Mouse (Mus musculus) neural tube, embryonic 13.5 days (tissue): ENCODE measurements around the gene Olfr196. TPM values are rescaled to one million over a fixed set of nuclear protein-coding genes. Genes with fewer than 3 reads are reported as not detected.
"Not testable (repeated sequence)": the region's sequence is repeated elsewhere in the genome, so short reads cannot be mapped to it uniquely, and the experiment has no call there.

ENCODE experiments used
- ATAC-seq: fragments of 200-750 bp; cut with Nextera tagmentation; 2 replicates; pipeline ENCODE4 v1.8.0; 2017; ENCODE audit warnings: low read depth, mild to moderate bottlenecking, moderate TSS enrichment, moderate library complexity
- H3K27ac ChIP-seq: fragments of 300-500 bp; sonication (generic); replicated peaks from 2 replicates; pipeline ENCODE4 v1.5.1; 2015; ENCODE audit warnings: moderate library complexity, mild to moderate bottlenecking, inconsistent platforms
- H3K27me3 ChIP-seq: fragments of 300-500 bp; sonication (generic); 2 replicates; pipeline ENCODE4 v1.6.1; 2015; ENCODE audit warnings: mild to moderate bottlenecking, inconsistent platforms
- H3K36me3 ChIP-seq: fragments of 300-500 bp; sonication (generic); 2 replicates; pipeline ENCODE4 v1.6.1; 2015; ENCODE audit warnings: mild to moderate bottlenecking, inconsistent platforms
- H3K4me1 ChIP-seq: fragments of 300-500 bp; sonication (generic); replicated peaks from 2 replicates; pipeline ENCODE4 v1.6.1; 2015; ENCODE audit warnings: inconsistent platforms
- H3K4me2 ChIP-seq: fragments of 300-500 bp; sonication (generic); 2 replicates; pipeline ENCODE4 v1.6.1; 2015; ENCODE audit warnings: inconsistent platforms, mild to moderate bottlenecking, moderate library complexity
- H3K4me3 ChIP-seq: fragments of 300-500 bp; sonication (generic); 2 replicates; pipeline ENCODE4 v1.5.1; 2015; ENCODE audit warnings: mild to moderate bottlenecking, inconsistent platforms
- H3K9ac ChIP-seq: fragments of 300-500 bp; sonication (generic); 2 replicates; pipeline ENCODE4 v1.6.1; 2015; ENCODE audit warnings: moderate library complexity, mild to moderate bottlenecking, inconsistent platforms
- H3K9me3 ChIP-seq: fragments of 300-500 bp; sonication (generic); 2 replicates; pipeline ENCODE4 v1.6.1; 2016; ENCODE audit warnings: inconsistent platforms
- WGBS: fragments of 180-500 bp; shearing (Covaris S2); methylation state at CpG from one replicate; pipeline ENCODE4 v1.1.7; 2015; 5-methylcytosine and 5-hydroxymethylcytosine counted together
- polyA plus RNA-seq: library from polyadenylated mRNA; unstranded; fragments of >200 nt; fragmentation: Nextera tagmentation; extraction: Ambion mirVana; gene quantifications from 2 replicates; pipeline ENCODE4 v1.2.1, GENCODE M21; 2015

The Olfr196 gene
- polyA plus RNA-seq: not detected in 2 replicates

DNA sequence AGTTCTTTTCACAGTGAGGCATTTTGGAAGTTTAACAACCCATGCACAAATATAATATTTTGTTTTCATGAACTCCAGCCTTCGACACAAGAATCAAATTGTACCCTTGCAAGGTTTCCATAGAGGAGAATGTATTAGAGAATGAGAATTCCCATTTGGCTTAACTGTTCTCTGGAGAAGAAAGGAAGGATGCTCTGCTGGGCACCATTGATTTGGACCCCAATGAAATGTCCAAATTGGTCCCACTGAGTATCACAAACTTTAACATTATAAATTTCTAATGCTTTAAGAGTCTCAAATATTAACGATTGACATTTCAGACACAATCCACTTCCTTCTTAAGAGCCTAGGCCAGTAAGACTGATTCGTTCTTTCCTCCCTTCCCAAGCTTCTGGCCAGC is at the start of gene Olfr196:
Gene Olfr196 (minus strand): TSS at position 101 of the 400 bp plus-strand sequence.
- Histone ChIP-seq H3K4me2 (no peak within 1 kb of the TSS), H3K9me3 (no peaks in the 10 kb centered on the region), H3K4me3 (no peak within 1 kb of the TSS), H3K4me1 (no peaks in the 10 kb centered on the region), H3K27ac (no peak within 1 kb of the TSS), H3K36me3 (no peaks in the 10 kb centered on the region), H3K9ac (no peak within 1 kb of the TSS), H3K27me3 (no peaks in the 10 kb centered on the region)
- ATAC-seq: no peak
- 81% methylated on average over 3 of the region's 3 CpGs for WGBS

GRCm38 (mm10) chr16:59219667-59220066 is 49.4 kb upstream of the Olfr196 start, which contains the start of gene Olfr199:
Olfr199 (minus strand) TSS chr16:59219767.
- not testable (repeated sequence) for H3K4me1 ChIP-seq, H3K36me3 ChIP-seq, ATAC-seq, H3K9me3 ChIP-seq, H3K4me3 ChIP-seq, H3K27ac ChIP-seq, H3K4me2 ChIP-seq, H3K27me3 ChIP-seq, H3K9ac ChIP-seq
- WGBS: 83% methylated on average over 1 of the region's 1 CpGs

GRCm38 (mm10) chr16:59217861-59218260 is 47.6 kb upstream of the Olfr196 start:
- H3K9me3 ChIP-seq, H3K9ac ChIP-seq, H3K27ac ChIP-seq, H3K36me3 ChIP-seq, H3K27me3 ChIP-seq, H3K4me3 ChIP-seq, ATAC-seq, H3K4me1 ChIP-seq, H3K4me2 ChIP-seq: not testable (repeated sequence)
- 79% methylated on average over 3 of the region's 3 CpGs for WGBS

GRCm38 (mm10) chr16:59203433-59203832 is 33.2 kb upstream of the Olfr196 start, which contains the start of gene Olfr198:
Olfr198 (minus strand) TSS chr16:59203533.
- H3K27me3 ChIP-seq, H3K36me3 ChIP-seq, ATAC-seq, H3K9ac ChIP-seq, H3K27ac ChIP-seq, H3K4me3 ChIP-seq, H3K9me3 ChIP-seq, H3K4me2 ChIP-seq, H3K4me1 ChIP-seq: not testable (repeated sequence)
- WGBS: 74% methylated on average over 1 of the region's 1 CpGs

DNA sequence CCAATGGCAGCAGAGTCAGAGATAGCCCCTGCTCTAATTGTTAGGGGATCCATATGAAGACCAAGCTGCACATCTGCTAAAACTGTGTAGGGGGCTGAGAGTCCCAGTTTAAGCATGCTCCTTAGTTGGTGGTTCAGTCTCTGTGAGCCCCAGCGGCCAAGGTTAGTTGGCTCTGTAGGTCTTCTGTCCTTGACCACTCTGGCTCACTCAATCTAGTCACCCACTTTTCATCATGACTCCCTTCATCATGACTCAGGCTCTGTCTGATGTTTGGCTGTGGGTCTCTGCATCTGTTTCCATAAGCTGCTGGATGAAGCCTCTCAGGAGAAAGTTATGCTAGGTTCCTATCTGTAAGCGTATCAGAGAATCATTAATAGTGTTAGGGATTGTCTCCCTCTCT is 18.3 kb downstream of the Olfr196 start:
- no peak overlapping the region for H3K27ac ChIP-seq
- ATAC-seq: no peak
- 90% methylated on average over 2 of the region's 2 CpGs for WGBS
- H3K4me1 ChIP-seq: no peaks in the 10 kb centered on the region
- H3K9me3 ChIP-seq: no peaks in the 10 kb centered on the region
- no peak overlapping the region for H3K9ac ChIP-seq
- no peaks in the 10 kb centered on the region for H3K27me3 ChIP-seq
- H3K4me2 ChIP-seq: no peak overlapping the region
- no peaks in the 10 kb centered on the region for H3K36me3 ChIP-seq
- no peak overlapping the region for H3K4me3 ChIP-seq

GRCm38 (mm10) chr16:59146746-59147145 is 23.5 kb downstream of the Olfr196 start, which contains the start of gene Olfr195:
Olfr195 (plus strand) TSS chr16:59147046.
- H3K27ac ChIP-seq: no peak within 1 kb of the TSS
- H3K9ac ChIP-seq: no peak within 1 kb of the TSS
- no peak within 1 kb of the TSS for H3K4me2 ChIP-seq
- no peaks in the 10 kb centered on the region for H3K9me3 ChIP-seq
- no peak within 1 kb of the TSS for H3K4me3 ChIP-seq
- no peaks in the 10 kb centered on the region for H3K36me3 ChIP-seq
- no peaks in the 10 kb centered on the region for H3K4me1 ChIP-seq
- no peaks in the 10 kb centered on the region for H3K27me3 ChIP-seq
- no peak for ATAC-seq
- WGBS: 91% methylated on average over 1 of the region's 1 CpGs

DNA sequence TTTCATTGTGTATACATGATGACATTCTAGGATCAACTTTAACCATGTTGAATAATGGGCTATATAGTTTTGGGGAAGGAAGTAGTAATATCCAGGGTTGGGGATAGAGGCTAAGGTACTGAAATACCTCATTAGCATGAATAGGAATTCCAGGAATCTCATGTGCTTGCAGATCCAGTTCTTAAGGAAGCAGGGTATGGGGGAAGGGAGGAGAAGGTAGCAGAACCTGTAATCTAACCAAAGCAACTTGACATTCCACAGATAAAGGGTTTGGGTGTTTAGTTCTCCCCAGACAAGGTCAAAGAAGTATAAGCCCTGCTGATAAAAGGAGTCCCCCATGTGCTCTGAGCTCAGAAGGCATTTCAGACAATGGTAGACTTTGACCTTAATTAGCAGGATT is 29.1 kb downstream of the Olfr196 start:
- Histone ChIP-seq H3K9ac (no peak overlapping the region), H3K27me3 (no peaks in the 10 kb centered on the region), H3K27ac (no peak overlapping the region), H3K9me3 (no peaks in the 10 kb centered on the region), H3K4me2 (no peak overlapping the region), H3K4me3 (no peak overlapping the region), H3K4me1 (no peaks in the 10 kb centered on the region), H3K36me3 (no peaks in the 10 kb centered on the region)
- ATAC-seq: no peak

DNA sequence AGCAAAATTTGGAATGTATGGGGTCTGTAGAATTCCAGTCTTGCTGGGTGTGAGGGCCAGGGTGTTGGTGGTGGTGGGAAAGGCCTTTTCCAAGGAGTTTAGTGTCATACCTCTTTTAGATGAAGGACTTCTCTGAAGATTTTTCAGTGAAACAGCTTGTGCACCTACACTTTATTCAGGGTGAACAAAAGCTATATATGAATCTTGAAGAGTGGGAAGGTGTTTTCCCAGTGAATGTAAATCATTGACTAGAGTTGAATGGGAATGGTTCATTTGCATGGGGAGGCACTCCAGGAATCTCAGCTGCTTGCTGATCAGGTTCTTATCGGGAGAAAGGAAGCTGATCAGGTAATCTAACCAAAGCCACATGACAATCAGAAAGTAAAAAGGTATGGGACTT is 39.5 kb downstream of the Olfr196 start:
- H3K36me3 ChIP-seq: no peaks in the 10 kb centered on the region
- ATAC-seq: no peak
- no peaks in the 10 kb centered on the region for H3K4me1 ChIP-seq
- no peak overlapping the region for H3K27ac ChIP-seq
- no peaks in the 10 kb centered on the region for H3K27me3 ChIP-seq
- no peak overlapping the region for H3K4me3 ChIP-seq
- H3K9ac ChIP-seq: no peak overlapping the region
- 85% methylated on average over 1 of the region's 1 CpGs for WGBS
- H3K4me2 ChIP-seq: no peak overlapping the region
- no peaks in the 10 kb centered on the region for H3K9me3 ChIP-seq

DNA sequence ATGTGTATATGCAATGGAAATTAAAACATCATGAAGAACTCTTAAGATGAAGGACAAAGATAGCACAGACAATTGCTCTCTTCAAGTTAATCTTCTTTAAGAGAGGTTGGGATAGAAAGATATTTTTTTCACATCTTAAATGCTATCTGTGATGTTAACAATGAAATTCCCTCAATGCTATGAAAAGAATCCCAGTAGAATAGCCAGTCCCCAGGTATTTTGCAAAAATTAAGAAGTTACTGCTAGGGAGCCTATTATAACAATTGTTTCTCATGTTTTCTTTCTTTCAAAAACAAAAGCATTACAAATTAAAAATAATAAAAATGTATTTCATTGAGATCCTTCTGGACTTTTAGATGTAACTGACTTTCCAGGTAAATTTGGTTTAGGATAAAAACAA is 49.3 kb downstream of the Olfr196 start, which contains the start of gene Olfr194:
Gene Olfr194 (minus strand): TSS at position 101 of the 400 bp plus-strand sequence.
- no peaks in the 10 kb centered on the region for H3K36me3 ChIP-seq
- H3K4me2 ChIP-seq: no peak within 1 kb of the TSS

More for the DNA sequence above, 49.3 kb downstream of the Olfr196 start, which contains the start of gene Olfr194:
- no peaks in the 10 kb centered on the region for H3K9me3 ChIP-seq
- no peak within 1 kb of the TSS for H3K4me3 ChIP-seq
- no peak for ATAC-seq
- no peaks in the 10 kb centered on the region for H3K4me1 ChIP-seq
- no peak within 1 kb of the TSS for H3K9ac ChIP-seq
- no peaks in the 10 kb centered on the region for H3K27me3 ChIP-seq
- H3K27ac ChIP-seq: no peak within 1 kb of the TSS

Other genes starting within 250 kb of the Olfr196 start
- not detected in 2 replicates for gene Olfr181, start 241.7 kb downstream of the Olfr196 start, polyA plus RNA-seq
- not detected in 2 replicates for gene Olfr180, start 241.1 kb downstream of the Olfr196 start, polyA plus RNA-seq
- not detected in 2 replicates for gene Olfr183, start 175.1 kb downstream of the Olfr196 start, polyA plus RNA-seq
- not detected in 2 replicates for gene Olfr186, start 140.2 kb downstream of the Olfr196 start, polyA plus RNA-seq
- gene Olfr187, start 130.7 kb downstream of the Olfr196 start, polyA plus RNA-seq: not detected in 2 replicates
- gene Olfr190, start 92.4 kb downstream of the Olfr196 start, polyA plus RNA-seq: not detected in 2 replicates
- gene Olfr191, start 80.6 kb downstream of the Olfr196 start, polyA plus RNA-seq: not detected in 2 replicates
- not detected in 2 replicates for gene Olfr193, start 58.6 kb downstream of the Olfr196 start, polyA plus RNA-seq
- not detected in 2 replicates for gene Olfr194, start 49.4 kb downstream of the Olfr196 start, polyA plus RNA-seq
- not detected in 2 replicates for gene Olfr195, start 23.4 kb downstream of the Olfr196 start, polyA plus RNA-seq
- not detected in 2 replicates for gene Olfr198, start 33.1 kb upstream of the Olfr196 start, polyA plus RNA-seq
- not detected in 2 replicates for gene Olfr199, start 49.3 kb upstream of the Olfr196 start, polyA plus RNA-seq
- gene Olfr201, start 102.2 kb upstream of the Olfr196 start, polyA plus RNA-seq: not detected in 2 replicates
- gene Olfr202, start 116.3 kb upstream of the Olfr196 start, polyA plus RNA-seq: not detected in 2 replicates
- gene Olfr203, start 128.4 kb upstream of the Olfr196 start, polyA plus RNA-seq: not detected in 2 replicates
- not detected in 2 replicates for gene Olfr204, start 147.8 kb upstream of the Olfr196 start, polyA plus RNA-seq
- not detected in 2 replicates for gene Olfr205, start 160.7 kb upstream of the Olfr196 start, polyA plus RNA-seq
- gene Olfr206, start 178.8 kb upstream of the Olfr196 start, polyA plus RNA-seq: not detected in 2 replicates
- gene Olfr209, start 193.5 kb upstream of the Olfr196 start, polyA plus RNA-seq: not detected in 2 replicates
- 0.07 TPM in 1 of 2 replicates, not detected in the other for gene Gabrr3, start 236.9 kb upstream of the Olfr196 start, polyA plus RNA-seq